Mouse (Mus musculus) cerebellum, adult 2 months (tissue): ENCODE data around the gene Bbx.

Experiments
- CTCF ChIP-seq: fragments of 200-500 bp; IDR thresholded peaks from 2 replicates; pipeline ENCODE4 v1.5.1; 2011; ENCODE audit warnings: low read depth, mild to moderate bottlenecking, control low read depth, low read length, moderate library complexity, borderline replicate concordance; ENCODE audit not compliant: insufficient read depth
- POLR2A ChIP-seq: fragments of 200-500 bp; IDR thresholded peaks from 2 replicates; pipeline ENCODE4 v1.6.1; 2011; ENCODE audit warnings: low read length, control low read depth, borderline replicate concordance; ENCODE audit not compliant: insufficient read depth

- TF ChIP-seq POLR2A: no peak
- TF ChIP-seq CTCF: no peak
Measured at GRCm38 (mm10) chr16:50230624-50231023, 201.6 kb downstream of the Bbx start.
